Mouse (Mus musculus) cortical plate, adult 2 months (tissue): ENCODE data around the gene Olfr411.

Source experiments
- CTCF ChIP-seq: fragments of 200-500 bp; IDR thresholded peaks from 2 replicates; pipeline ENCODE4 v1.5.1; 2011; ENCODE audit warnings: mild to moderate bottlenecking, control low read depth, low read length; ENCODE audit not compliant: insufficient read depth; ENCODE audit errors: extremely low read depth
- POLR2A ChIP-seq: fragments of 200-500 bp; IDR thresholded peaks from 2 replicates; pipeline ENCODE4 v1.6.1; 2011; ENCODE audit warnings: mild to moderate bottlenecking, low read length, control low read depth; ENCODE audit not compliant: insufficient read depth; ENCODE audit errors: extremely low read depth

- TF ChIP-seq CTCF (peak; percentile 81), POLR2A (no peak)
Measured at GRCm38 (mm10) chr11:74371393-74372100, 19.1 kb upstream of the Olfr411 start.
